Mouse (Mus musculus): ENCODE measurements around the gene Npnt. TPM values are rescaled to one million over a fixed set of nuclear protein-coding genes. Genes with fewer than 3 reads are reported as not detected.

The Npnt gene
- polyA plus RNA-seq, 1 experiment from 2014 or later = 25.9 TPM

GRCm38 (mm10) chr3:132907506-132908203 is 42.4 kb downstream of the Npnt start:
- WGBS = 57% methylated on average over 8 of the region's 8 CpGs
- Histone ChIP-seq H3K27me3 (no peaks in the 10 kb centered on the region), H3K9ac (no peak overlapping the region), H3K4me2 (replicated peaks) (no peak overlapping the region), H3K36me3 (no peaks in the 10 kb centered on the region), H3K27ac (no peak overlapping the region), H3K9me3 (no peaks in the 10 kb centered on the region), H3K4me3 (no peak overlapping the region), H3K4me1 (peaks cover 9% of the 10 kb centered on the region; the same call in 1 of the 2 replicates)
- ATAC-seq (ENCODE audit: insufficient number of reproducible peaks, insufficient read depth, low FRiP score, low TSS enrichment) = no peak

GRCm38 (mm10) chr3:132905224-132905930 is 44.7 kb downstream of the Npnt start:
- Histone ChIP-seq H3K9ac (no peak overlapping the region), H3K4me3 (no peak overlapping the region), H3K4me1 (no peaks in the 10 kb centered on the region), H3K9me3 (no peaks in the 10 kb centered on the region), H3K27ac (no peak overlapping the region), H3K27me3 (no peaks in the 10 kb centered on the region), H3K36me3 (no peaks in the 10 kb centered on the region), H3K4me2 (replicated peaks) (no peak overlapping the region)
- WGBS = 82% methylated on average over 7 of the region's 7 CpGs
- ATAC-seq (ENCODE audit: insufficient number of reproducible peaks, insufficient read depth, low FRiP score, low TSS enrichment) = no peak

GRCm38 (mm10) chr3:132903386-132903785 is 46.7 kb downstream of the Npnt start:
- H3K4me2 ChIP-seq (replicated peaks) = no peak overlapping the region
- no peaks in the 10 kb centered on the region for H3K9me3 ChIP-seq
- no peaks in the 10 kb centered on the region for H3K4me1 ChIP-seq
- 92% methylated on average over 11 of the region's 11 CpGs for WGBS
- H3K9ac ChIP-seq = no peak overlapping the region
- no peak for ATAC-seq (ENCODE audit: insufficient number of reproducible peaks, insufficient read depth, low FRiP score, low TSS enrichment)
- H3K4me3 ChIP-seq = no peak overlapping the region
- H3K36me3 ChIP-seq = no peaks in the 10 kb centered on the region
- no peak overlapping the region for H3K27ac ChIP-seq
- no peaks in the 10 kb centered on the region for H3K27me3 ChIP-seq

GRCm38 (mm10) chr3:132902921-132903320 is 47.2 kb downstream of the Npnt start:
- Histone ChIP-seq H3K36me3 (no peaks in the 10 kb centered on the region), H3K9me3 (no peaks in the 10 kb centered on the region), H3K4me3 (no peak overlapping the region), H3K27me3 (no peaks in the 10 kb centered on the region), H3K4me2 (replicated peaks) (no peak overlapping the region), H3K9ac (no peak overlapping the region), H3K4me1 (no peaks in the 10 kb centered on the region), H3K27ac (no peak overlapping the region)
- no peak for ATAC-seq (ENCODE audit: insufficient number of reproducible peaks, insufficient read depth, low FRiP score, low TSS enrichment)
- WGBS = 96% methylated on average over 5 of the region's 5 CpGs

- Histone ChIP-seq H3K4me1 (no peaks in the 10 kb centered on the region), H3K36me3 (no peaks in the 10 kb centered on the region), H3K27me3 (no peaks in the 10 kb centered on the region), H3K4me2 (replicated peaks) (no peak overlapping the region), H3K9ac (no peak overlapping the region), H3K4me3 (no peak overlapping the region), H3K27ac (no peak overlapping the region), H3K9me3 (no peaks in the 10 kb centered on the region)
- ATAC-seq (ENCODE audit: insufficient number of reproducible peaks, insufficient read depth, low FRiP score, low TSS enrichment) = no peak
- 83% methylated on average over 6 of the region's 6 CpGs for WGBS
These were observed 47.9 kb downstream of the Npnt start for GRCm38 (mm10) chr3:132902206-132902605.

GRCm38 (mm10) chr3:132897891-132898290 is 52.2 kb downstream of the Npnt start:
- Histone ChIP-seq H3K4me3 (no peak overlapping the region), H3K9me3 (no peaks in the 10 kb centered on the region), H3K9ac (no peak overlapping the region), H3K36me3 (no peaks in the 10 kb centered on the region), H3K4me1 (no peaks in the 10 kb centered on the region), H3K27ac (no peak overlapping the region), H3K27me3 (no peaks in the 10 kb centered on the region), H3K4me2 (replicated peaks) (no peak overlapping the region)
- no peak for ATAC-seq (ENCODE audit: insufficient number of reproducible peaks, insufficient read depth, low FRiP score, low TSS enrichment)
- WGBS = 92% methylated on average over 4 of the region's 4 CpGs

- Histone ChIP-seq H3K27ac (no peak overlapping the region), H3K4me2 (replicated peaks) (no peak overlapping the region), H3K9me3 (no peaks in the 10 kb centered on the region), H3K27me3 (no peaks in the 10 kb centered on the region), H3K9ac (no peak overlapping the region), H3K4me1 (no peaks in the 10 kb centered on the region), H3K4me3 (no peak overlapping the region), H3K36me3 (no peaks in the 10 kb centered on the region)
- WGBS = 85% methylated on average over 5 of the region's 5 CpGs
- ATAC-seq (ENCODE audit: insufficient number of reproducible peaks, insufficient read depth, low FRiP score, low TSS enrichment) = no peak
These were observed 52.7 kb downstream of the Npnt start for GRCm38 (mm10) chr3:132897390-132897789.

- no peaks in the 10 kb centered on the region for H3K9me3 ChIP-seq
- no peaks in the 10 kb centered on the region for H3K27me3 ChIP-seq
- no peak for ATAC-seq (ENCODE audit: insufficient number of reproducible peaks, insufficient read depth, low FRiP score, low TSS enrichment)
- no peak overlapping the region for H3K4me2 ChIP-seq (replicated peaks)
- 89% methylated on average over 7 of the region's 7 CpGs for WGBS
- no peaks in the 10 kb centered on the region for H3K4me1 ChIP-seq
- no peak overlapping the region for H3K27ac ChIP-seq
- no peaks in the 10 kb centered on the region for H3K36me3 ChIP-seq
- no peak overlapping the region for H3K9ac ChIP-seq
- H3K4me3 ChIP-seq = no peak overlapping the region
These were observed 56.0 kb downstream of the Npnt start for GRCm38 (mm10) chr3:132894086-132894485.

GRCm38 (mm10) chr3:132893676-132894075 is 56.4 kb downstream of the Npnt start:
- Histone ChIP-seq H3K36me3 (no peaks in the 10 kb centered on the region), H3K27ac (no peak overlapping the region), H3K9ac (no peak overlapping the region), H3K9me3 (no peaks in the 10 kb centered on the region), H3K4me1 (no peaks in the 10 kb centered on the region), H3K27me3 (no peaks in the 10 kb centered on the region), H3K4me2 (replicated peaks) (no peak overlapping the region), H3K4me3 (no peak overlapping the region)
- 91% methylated on average over 3 of the region's 3 CpGs for WGBS
- no peak for ATAC-seq (ENCODE audit: insufficient number of reproducible peaks, insufficient read depth, low FRiP score, low TSS enrichment)

- Histone ChIP-seq H3K4me3 (no peak overlapping the region), H3K9me3 (no peaks in the 10 kb centered on the region), H3K4me1 (no peaks in the 10 kb centered on the region), H3K27ac (no peak overlapping the region), H3K27me3 (no peaks in the 10 kb centered on the region), H3K36me3 (no peaks in the 10 kb centered on the region), H3K9ac (no peak overlapping the region), H3K4me2 (replicated peaks) (no peak overlapping the region)
- 84% methylated on average over 7 of the region's 7 CpGs for WGBS
- no peak for ATAC-seq (ENCODE audit: insufficient number of reproducible peaks, insufficient read depth, low FRiP score, low TSS enrichment)
These were observed 57.0 kb downstream of the Npnt start for GRCm38 (mm10) chr3:132893044-132893443.

- Histone ChIP-seq H3K4me1 (no peaks in the 10 kb centered on the region), H3K4me3 (no peak overlapping the region), H3K27ac (no peak overlapping the region), H3K4me2 (replicated peaks) (no peak overlapping the region), H3K27me3 (no peaks in the 10 kb centered on the region), H3K9me3 (no peaks in the 10 kb centered on the region), H3K36me3 (no peaks in the 10 kb centered on the region), H3K9ac (no peak overlapping the region)
- ATAC-seq (ENCODE audit: insufficient number of reproducible peaks, insufficient read depth, low FRiP score, low TSS enrichment) = no peak
- WGBS = 90% methylated on average over 7 of the region's 7 CpGs
These were observed 57.6 kb downstream of the Npnt start for GRCm38 (mm10) chr3:132892481-132892880.

- 87% methylated on average over 16 of the region's 16 CpGs for WGBS
- Histone ChIP-seq H3K4me3 (no peak overlapping the region), H3K4me1 (no peaks in the 10 kb centered on the region), H3K27ac (no peak overlapping the region), H3K9ac (no peak overlapping the region), H3K4me2 (replicated peaks) (no peak overlapping the region), H3K36me3 (no peaks in the 10 kb centered on the region), H3K9me3 (no peaks in the 10 kb centered on the region), H3K27me3 (no peaks in the 10 kb centered on the region)
- ATAC-seq (ENCODE audit: insufficient number of reproducible peaks, insufficient read depth, low FRiP score, low TSS enrichment) = no peak
These were observed 62.8 kb downstream of the Npnt start for GRCm38 (mm10) chr3:132887074-132887848.
